Mouse (Mus musculus): ENCODE results near the gene Susd1. TPM values are rescaled to one million over a fixed set of nuclear protein-coding genes. Genes with fewer than 3 reads are reported as not detected.

Susd1 gene
- total and polyA plus RNA-seq, 3 experiments: 49.0 to 180 (median 67.6) TPM

- no peaks in the 10 kb centered on the region for H3K27me3 ChIP-seq (ENCODE audit: control insufficient read depth in 1 of 2, insufficient read depth in 2 of 2, low read length in 2 of 2)
- H3K9me3 ChIP-seq (replicated peaks; ENCODE audit: insufficient read depth, low read length): no peaks in the 10 kb centered on the region
- TF ChIP-seq ZNF384 (IDR thresholded peaks at IDR 0.05; ENCODE audit: low read depth, low read length) (no peak), ELF1 (IDR thresholded peaks at IDR 0.05; ENCODE audit: low read depth, low read length) (no peak), ZKSCAN1 (IDR thresholded peaks at IDR 0.05; ENCODE audit: low read depth, low read length) (peak; percentile 59; the same call in 1 of the 2 replicates), GABPA (IDR thresholded peaks at IDR 0.05; ENCODE audit: low read depth, low read length) (no peak), TAL1 (IDR thresholded peaks at IDR 0.05; ENCODE audit: low read length) (no peak), HCFC1 (IDR thresholded peaks at IDR 0.05; ENCODE audit: low read depth, low read length) (no peak)
- DNase-seq (ENCODE audit: low read depth, low spot score): no peak
- peaks cover 8 to 24% of the 10 kb centered on the region in 2 experiments for H3K36me3 ChIP-seq (ENCODE audit: control insufficient read depth in 1 of 2, insufficient read depth in 2 of 2, low read length in 2 of 2)
- H3K4me3 ChIP-seq (ENCODE audit: control insufficient read depth in 1 of 2, insufficient read depth in 1 of 2, low read depth in 2 of 2, low read length in 2 of 2): no peak overlapping the region
- H3K4me1 ChIP-seq (ENCODE audit: control insufficient read depth in 1 of 2, insufficient read depth in 2 of 2, low read length in 2 of 2): peaks cover 3 to 11% of the 10 kb centered on the region in 2 experiments
- no peak overlapping the region for H3K9ac ChIP-seq (ENCODE audit: control insufficient read depth, low read depth, low read length, poor library complexity, severe bottlenecking)
- no peaks in the 10 kb centered on the region for H3K79me2 ChIP-seq (ENCODE audit: control insufficient read depth, insufficient read depth, low read length, poor library complexity)
- no peak overlapping the region for H3K27ac ChIP-seq (ENCODE audit: control insufficient read depth, low read depth, low read length)
Observed at GRCm38 (mm10) chr4:59332691-59333423, 105.6 kb downstream of the Susd1 start.

GRCm38 (mm10) chr4:59332089-59332488, 106.3 kb downstream of the Susd1 start:
- H3K27ac ChIP-seq (ENCODE audit: control insufficient read depth, low read depth, low read length): 0 out of 2 replicates have a peak overlapping the region, but pooled peaks have one; percentile 5
- H3K4me3 ChIP-seq (ENCODE audit: control insufficient read depth in 1 of 2, insufficient read depth in 1 of 2, low read depth in 2 of 2, low read length in 2 of 2): no peak overlapping the region
- no peak overlapping the region for H3K9ac ChIP-seq (ENCODE audit: control insufficient read depth, low read depth, low read length, poor library complexity, severe bottlenecking)
- peaks cover 3 to 11% of the 10 kb centered on the region in 2 experiments for H3K4me1 ChIP-seq (ENCODE audit: control insufficient read depth in 1 of 2, insufficient read depth in 2 of 2, low read length in 2 of 2)
- H3K79me2 ChIP-seq (ENCODE audit: control insufficient read depth, insufficient read depth, low read length, poor library complexity): no peaks in the 10 kb centered on the region
- TF ChIP-seq POLR2A (IDR thresholded peaks at IDR 0.05; ENCODE audit: control insufficient read depth in 1 of 2, insufficient read depth in 1 of 2, low read depth in 1 of 2, low read length in 2 of 2, poor library complexity in 1 of 2) (no peak), CHD1 (IDR thresholded peaks at IDR 0.05; ENCODE audit: low read depth, low read length) (no peak), E2F4 (IDR thresholded peaks at IDR 0.05; ENCODE audit: borderline replicate concordance, low read depth, low read length) (no peak), TAL1 (IDR thresholded peaks at IDR 0.05; ENCODE audit: low read length) (no peak), HCFC1 (IDR thresholded peaks at IDR 0.05; ENCODE audit: low read depth, low read length) (no peak), POLR2AphosphoS5 (IDR thresholded peaks at IDR 0.05; ENCODE audit: borderline replicate concordance, low read depth, low read length) (no peak), ETS1 (IDR thresholded peaks at IDR 0.05; ENCODE audit: low read depth, low read length) (no peak)
- no peak for DNase-seq (ENCODE audit: low read depth, low spot score)
- no peaks in the 10 kb centered on the region for H3K9me3 ChIP-seq (replicated peaks; ENCODE audit: insufficient read depth, low read length)
- peaks cover 8 to 21% of the 10 kb centered on the region in 2 experiments for H3K36me3 ChIP-seq (ENCODE audit: control insufficient read depth in 1 of 2, insufficient read depth in 2 of 2, low read length in 2 of 2)
- H3K27me3 ChIP-seq (ENCODE audit: control insufficient read depth in 1 of 2, insufficient read depth in 2 of 2, low read length in 2 of 2): no peaks in the 10 kb centered on the region

GRCm38 (mm10) chr4:59331633-59332032, 106.8 kb downstream of the Susd1 start:
- Histone ChIP-seq H3K27ac (ENCODE audit: control insufficient read depth, low read depth, low read length) (peak overlapping the region; percentile 18; the same call in 1 of the 2 replicates), H3K27me3 (ENCODE audit: control insufficient read depth in 1 of 2, insufficient read depth in 2 of 2, low read length in 2 of 2) (no peaks in the 10 kb centered on the region), H3K4me1 (ENCODE audit: control insufficient read depth in 1 of 2, insufficient read depth in 2 of 2, low read length in 2 of 2) (peaks cover 3 to 11% of the 10 kb centered on the region in 2 experiments), H3K79me2 (ENCODE audit: control insufficient read depth, insufficient read depth, low read length, poor library complexity) (no peaks in the 10 kb centered on the region), H3K4me3 (ENCODE audit: control insufficient read depth in 1 of 2, insufficient read depth in 1 of 2, low read depth in 2 of 2, low read length in 2 of 2) (no peak overlapping the region), H3K36me3 (ENCODE audit: control insufficient read depth in 1 of 2, insufficient read depth in 2 of 2, low read length in 2 of 2) (peaks cover 8 to 19% of the 10 kb centered on the region in 2 experiments), H3K9ac (ENCODE audit: control insufficient read depth, low read depth, low read length, poor library complexity, severe bottlenecking) (no peak overlapping the region), H3K9me3 (replicated peaks; ENCODE audit: insufficient read depth, low read length) (no peaks in the 10 kb centered on the region)
- TF ChIP-seq EP300 (IDR thresholded peaks at IDR 0.05; ENCODE audit: low read depth in 1 of 2, low read length in 2 of 2) (peak in 1 of 2 experiments; percentile 13; a peak in 1 of 4 replicates), POLR2AphosphoS2 (IDR thresholded peaks at IDR 0.05; ENCODE audit: low read length) (no peak), JUND (IDR thresholded peaks at IDR 0.05; ENCODE audit: low read depth, low read length) (peak; percentile 17; the same call in 1 of the 2 replicates), MYC (IDR thresholded peaks at IDR 0.05; ENCODE audit: low read depth, low read length) (no peak), SIN3A (IDR thresholded peaks at IDR 0.05; ENCODE audit: low read length) (no peak; the same call in 1 of the 2 replicates), GATA1 (IDR thresholded peaks at IDR 0.05; ENCODE audit: low read depth, low read length) (no peak), TCF12 (IDR thresholded peaks at IDR 0.05; ENCODE audit: low read depth, low read length) (no peak), SMC3 (IDR thresholded peaks at IDR 0.05; ENCODE audit: low read depth, low read length) (peak; percentile 15; the same call in 1 of the 2 replicates)
- DNase-seq (ENCODE audit: low read depth, low spot score): peak; percentile 71

Measured in MEL (cell line).